Mouse (Mus musculus) limb, embryonic 11.5 days (tissue): Measurements from ENCODE around the gene Noct. TPM values are rescaled to one million over a fixed set of nuclear protein-coding genes. Genes with fewer than 3 reads are reported as not detected.
A peak's percentile ranks its signal among the peaks of the same experiment; 100 is the strongest.

Experiments used
- ATAC-seq: fragments of 200-750 bp; cut with Nextera tagmentation; 2 replicates; pipeline ENCODE4 v1.8.0; 2017; ENCODE audit warnings: low read depth; ENCODE audit not compliant: insufficient number of reproducible peaks, low FRiP score, low TSS enrichment
- DNase-seq: peaks from one replicate; pipeline ENCODE4 v3.0.0-alpha.2; 2015; ENCODE audit warnings: low spot score
- H3K27ac ChIP-seq: fragments of 300-500 bp; sonication (generic); replicated peaks from 2 replicates; pipeline ENCODE4 v1.5.1; 2014; ENCODE audit warnings: low read depth, mild to moderate bottlenecking, low read length
- H3K27me3 ChIP-seq: fragments of 300-500 bp; sonication (generic); 2 replicates; pipeline ENCODE4 v1.6.1; 2014; ENCODE audit warnings: mild to moderate bottlenecking, low read length, mixed read lengths; ENCODE audit not compliant: control insufficient read depth, insufficient read depth
- H3K36me3 ChIP-seq: fragments of 300-500 bp; sonication (generic); 2 replicates; pipeline ENCODE4 v1.6.1; 2014; ENCODE audit warnings: mild to moderate bottlenecking, low read length, moderate library complexity, mixed read lengths; ENCODE audit not compliant: control insufficient read depth, insufficient read depth
- H3K4me1 ChIP-seq: fragments of 300-500 bp; sonication (generic); 2 replicates; pipeline ENCODE4 v1.6.1; 2014; ENCODE audit warnings: low read length, mixed read lengths; ENCODE audit not compliant: control insufficient read depth, insufficient read depth
- H3K4me2 ChIP-seq: fragments of 300-500 bp; sonication (generic); 2 replicates; pipeline ENCODE4 v1.6.1; 2014; ENCODE audit warnings: low read depth, mild to moderate bottlenecking, moderate library complexity; ENCODE audit not compliant: severe bottlenecking
- H3K4me3 ChIP-seq: fragments of 300-500 bp; sonication (generic); 2 replicates; pipeline ENCODE4 v1.5.1; 2014; ENCODE audit warnings: low read depth, low read length
- H3K9ac ChIP-seq: fragments of 300-500 bp; sonication (generic); 2 replicates; pipeline ENCODE4 v1.6.1; 2014; ENCODE audit warnings: mild to moderate bottlenecking, low read length
- H3K9me3 ChIP-seq: fragments of 300-500 bp; sonication (generic); 2 replicates; pipeline ENCODE4 v1.6.1; 2016; ENCODE audit warnings: low read length; ENCODE audit not compliant: control insufficient read depth
- whole genome bisulfite sequencing: fragments of 180-500 bp; shearing (Covaris S2); extraction: QIAGEN DNeasy Blood & Tissue Kit; methylation state at CpG from one replicate; pipeline ENCODE4 v1.1.7; 2014; 5-methylcytosine and 5-hydroxymethylcytosine counted together
- polyA plus RNA-seq: library from polyadenylated mRNA; unstranded; fragments of >200 nt; fragmentation: Nextera tagmentation; extraction: Ambion mirVana; gene quantifications from 2 replicates; pipeline ENCODE4 v1.2.1, GENCODE M21; 2014

Noct gene
- polyA plus RNA-seq, 1 experiment from 2014 or later, result 14.0 TPM

GRCm38 (mm10) chr3:51222834-51223460 lies 1.3 kb upstream of the Noct start:
- Histone ChIP-seq H3K36me3 (no peaks in the 10 kb centered on the region), H3K9ac (no peak overlapping the region), H3K9me3 (no peaks in the 10 kb centered on the region), H3K4me2 (no peak overlapping the region), H3K27me3 (no peaks in the 10 kb centered on the region), H3K27ac (no peak overlapping the region), H3K4me3 (no peak overlapping the region), H3K4me1 (no peaks in the 10 kb centered on the region; the same call in 1 of the 2 replicates)
- ATAC-seq, result no peak
- 40% methylated on average over 10 of the region's 10 CpGs for WGBS
- no peak for DNase-seq

- Histone ChIP-seq H3K9me3 (no peaks in the 10 kb centered on the region), H3K4me2 (peak overlapping the region; percentile 70), H3K36me3 (no peaks in the 10 kb centered on the region), H3K27me3 (no peaks in the 10 kb centered on the region), H3K9ac (no peak overlapping the region), H3K4me1 (no peaks in the 10 kb centered on the region; the same call in 1 of the 2 replicates), H3K27ac (no peak overlapping the region), H3K4me3 (no peak overlapping the region)
- no peak for ATAC-seq
- DNase-seq, result no peak
- WGBS, result 19% methylated on average over 5 of the region's 5 CpGs
Measured at GRCm38 (mm10) chr3:51223556-51223955, 691 bp upstream of the Noct start.

GRCm38 (mm10) chr3:51225226-51225750 lies 1.0 kb downstream of the Noct start:
- H3K4me3 ChIP-seq, result peak overlapping the region; percentile 87
- no peaks in the 10 kb centered on the region; the same call in 1 of the 2 replicates for H3K4me1 ChIP-seq
- peak overlapping the region; percentile 70 for H3K4me2 ChIP-seq
- no peak for DNase-seq
- ATAC-seq, result no peak
- peak overlapping the region; percentile 85 for H3K9ac ChIP-seq
- no peaks in the 10 kb centered on the region for H3K36me3 ChIP-seq
- no peaks in the 10 kb centered on the region for H3K27me3 ChIP-seq
- H3K9me3 ChIP-seq, result no peaks in the 10 kb centered on the region
- WGBS, result under 1% methylated on average over 39 of the region's 39 CpGs
- H3K27ac ChIP-seq, result peak overlapping the region; percentile 89

- Histone ChIP-seq H3K4me3 (peak overlapping the region; percentile 87; the same call in 1 of the 2 replicates), H3K27me3 (no peaks in the 10 kb centered on the region), H3K9me3 (no peaks in the 10 kb centered on the region), H3K36me3 (no peaks in the 10 kb centered on the region), H3K4me1 (no peaks in the 10 kb centered on the region; the same call in 1 of the 2 replicates), H3K9ac (no peak overlapping the region), H3K27ac (no peak overlapping the region), H3K4me2 (peak overlapping the region; percentile 70; the same call in 1 of the 2 replicates)
- WGBS, result 95% methylated on average over 10 of the region's 10 CpGs
- ATAC-seq, result no peak
- DNase-seq, result no peak
Measured at GRCm38 (mm10) chr3:51225979-51226378, 1.7 kb downstream of the Noct start.

GRCm38 (mm10) chr3:51226601-51227000 lies 2.4 kb downstream of the Noct start:
- Histone ChIP-seq H3K36me3 (no peaks in the 10 kb centered on the region), H3K27ac (no peak overlapping the region), H3K9me3 (no peaks in the 10 kb centered on the region), H3K4me2 (peak overlapping the region; percentile 5; the same call in 1 of the 2 replicates), H3K4me3 (no peak overlapping the region), H3K4me1 (no peaks in the 10 kb centered on the region; the same call in 1 of the 2 replicates), H3K27me3 (no peaks in the 10 kb centered on the region), H3K9ac (no peak overlapping the region)
- DNase-seq (no peak), ATAC-seq (no peak)
- WGBS, result 94% methylated on average over 3 of the region's 3 CpGs

GRCm38 (mm10) chr3:51228038-51228820 lies 4.0 kb downstream of the Noct start:
- H3K4me2 ChIP-seq, result no peak overlapping the region

GRCm38 (mm10) chr3:51228821-51229205 lies 4.6 kb downstream of the Noct start:
- Histone ChIP-seq H3K9ac (no peak overlapping the region), H3K9me3 (no peaks in the 10 kb centered on the region), H3K4me3 (no peak overlapping the region), H3K4me2 (no peak overlapping the region), H3K27ac (no peak overlapping the region), H3K36me3 (no peaks in the 10 kb centered on the region), H3K4me1 (no peaks in the 10 kb centered on the region; the same call in 1 of the 2 replicates), H3K27me3 (no peaks in the 10 kb centered on the region)
- whole genome bisulfite sequencing, result 87% methylated on average over 9 of the region's 9 CpGs
- DNase-seq (no peak), ATAC-seq (no peak)

More at GRCm38 (mm10) chr3:51228038-51228820, 4.0 kb downstream of the Noct start:
- ATAC-seq (no peak), DNase-seq (peak; percentile 40)
- 81% methylated on average over 10 of the region's 10 CpGs for WGBS
- Histone ChIP-seq H3K27me3 (no peaks in the 10 kb centered on the region), H3K9ac (no peak overlapping the region), H3K9me3 (no peaks in the 10 kb centered on the region), H3K27ac (no peak overlapping the region), H3K36me3 (no peaks in the 10 kb centered on the region), H3K4me3 (no peak overlapping the region), H3K4me1 (no peaks in the 10 kb centered on the region; the same call in 1 of the 2 replicates)

- WGBS, result 85% methylated on average over 3 of the region's 3 CpGs
Measured at GRCm38 (mm10) chr3:51229226-51229625, 5.0 kb downstream of the Noct start.

More at GRCm38 (mm10) chr3:51229226-51229625, 5.0 kb downstream of the Noct start:
- H3K36me3 ChIP-seq, result no peaks in the 10 kb centered on the region
- H3K27ac ChIP-seq, result no peak overlapping the region
- no peaks in the 10 kb centered on the region for H3K9me3 ChIP-seq
- no peak for ATAC-seq
- H3K27me3 ChIP-seq, result no peaks in the 10 kb centered on the region
- no peak for DNase-seq
- H3K9ac ChIP-seq, result no peak overlapping the region
- H3K4me3 ChIP-seq, result no peak overlapping the region
- no peaks in the 10 kb centered on the region; the same call in 1 of the 2 replicates for H3K4me1 ChIP-seq
- no peak overlapping the region for H3K4me2 ChIP-seq
